In the genomic region with DNA sequence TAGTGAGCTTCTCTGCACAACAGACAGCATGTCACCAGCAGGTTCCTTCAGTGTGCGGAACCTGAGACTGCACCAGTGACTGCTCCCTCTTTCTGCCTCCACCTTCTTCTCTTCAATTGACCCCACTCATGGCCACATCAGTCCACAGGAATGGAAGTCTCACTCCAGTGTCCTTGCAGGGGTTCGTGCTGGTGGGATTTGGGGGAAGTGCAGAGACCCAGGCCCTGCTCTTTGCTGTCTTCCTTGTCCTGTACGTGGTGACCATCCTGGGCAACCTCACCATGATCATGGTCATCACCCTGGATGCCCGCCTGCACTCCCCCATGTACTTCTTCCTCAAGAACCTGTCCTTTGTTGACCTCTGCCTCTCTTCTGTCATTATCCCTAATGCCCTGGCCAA, we compare ENCODE assay signal across 27 mouse cellular contexts. TPM values are rescaled to one million over a fixed set of nuclear protein-coding genes. Genes with fewer than 3 reads are reported as not detected.
DNase-seq lines count a peak whose midpoint lies in the region; ATAC-seq and TF ChIP-seq lines count a peak whose summit lies in the region.
"Had no signal": no experiment of that assay in that cellular context is flagged by ENCODE, and none has a peak within 500 bp of the region (broad histone marks: within the 10 kb centered on the region; RNA-seq: fewer than 3 reads in every experiment).

No protein-coding gene starts in this region.

- H3K4me1 ChIP-seq in heart, embryonic 10.5 days = no peaks in the 10 kb centered on the region
- no peaks in the 10 kb centered on the region for H3K4me1 ChIP-seq in intestine, embryonic 14.5 days (replicated peaks; ENCODE audit: control insufficient read depth, insufficient read depth, low read length)
- no peaks in the 10 kb centered on the region for H3K4me1 ChIP-seq in intestine, postnatal 0 days (replicated peaks; ENCODE audit: control insufficient read depth, insufficient read depth, low read length)
- no peaks in the 10 kb centered on the region for H3K4me1 ChIP-seq in limb, embryonic 10.5 days

- no peak overlapping the region for H3K27ac ChIP-seq in heart, embryonic 10.5 days
- no peak overlapping the region for H3K27ac ChIP-seq in intestine, embryonic 14.5 days (ENCODE audit: low read depth)
- no peak overlapping the region for H3K27ac ChIP-seq in intestine, postnatal 0 days (ENCODE audit: low read depth, low read length)
- no peak overlapping the region for H3K27ac ChIP-seq in limb, embryonic 10.5 days

- H3K4me3 ChIP-seq in heart, embryonic 10.5 days = no peak overlapping the region
- no peak overlapping the region for H3K4me3 ChIP-seq in intestine, embryonic 14.5 days (ENCODE audit: low read depth, low read length)
- no peak overlapping the region for H3K4me3 ChIP-seq in intestine, postnatal 0 days (ENCODE audit: low read depth, low read length)
- H3K4me3 ChIP-seq in limb, embryonic 10.5 days = no peak overlapping the region

- no peaks in the 10 kb centered on the region for H3K36me3 ChIP-seq in heart, embryonic 10.5 days
- H3K36me3 ChIP-seq in intestine, embryonic 14.5 days (ENCODE audit: control insufficient read depth, insufficient read depth, low read length) = no peaks in the 10 kb centered on the region
- H3K36me3 ChIP-seq in intestine, postnatal 0 days (ENCODE audit: control insufficient read depth, insufficient read depth) = no peaks in the 10 kb centered on the region
- no peaks in the 10 kb centered on the region for H3K36me3 ChIP-seq in limb, embryonic 10.5 days
- H3K36me3 ChIP-seq: G1E had no signal

- TF ChIP-seq CTCF in intestine, postnatal 0 days (IDR thresholded peaks at IDR 0.05; ENCODE audit: low read depth) = no peak

- no peak for ATAC-seq in intestine, embryonic 14.5 days (replicated peaks; ENCODE audit: low FRiP score, low TSS enrichment, low read depth)
- ATAC-seq in intestine, postnatal 0 days = no peak
- ATAC-seq: activated CD4-positive, CD25-positive, alpha-beta regulatory T cell, adult 4 months; CD4-positive, CD25-positive, alpha-beta regulatory T cell, adult 4 months; Patski had no signal

- H3K9me3 ChIP-seq in heart, embryonic 10.5 days = no peaks in the 10 kb centered on the region
- H3K9me3 ChIP-seq in intestine, embryonic 14.5 days (ENCODE audit: control insufficient read depth, low read length) = no peaks in the 10 kb centered on the region
- H3K9me3 ChIP-seq in intestine, postnatal 0 days (ENCODE audit: control insufficient read depth) = no peaks in the 10 kb centered on the region
- H3K9me3 ChIP-seq in limb, embryonic 10.5 days (replicated peaks) = no peaks in the 10 kb centered on the region
- H3K9me3 ChIP-seq: G1E had no signal

- WGBS in heart, embryonic 10.5 days = 68% methylated on average over 4 of the region's 4 CpGs
- 79% methylated on average over 4 of the region's 4 CpGs for WGBS in intestine, embryonic 14.5 days
- 78% methylated on average over 4 of the region's 4 CpGs for WGBS in intestine, postnatal 0 days
- 84% methylated on average over 4 of the region's 4 CpGs for WGBS in limb, embryonic 10.5 days

- peak; percentile 70 for DNase-seq in heart, embryonic 10.5 days (ENCODE audit: low spot score)
- DNase-seq in heart, postnatal 25 days (ENCODE audit: low spot score) = no peak
- DNase-seq in intestine, embryonic 14.5 days (ENCODE audit: low spot score) = peak; percentile 18
- peak; percentile 13 for DNase-seq in limb, embryonic 10.5 days (ENCODE audit: low spot score)
- DNase-seq in right cerebral cortex, postnatal 25 days = no peak
- DNase-seq: adrenal gland, adult 2 months; adrenal gland, adult 8-10 months; adrenal gland, postnatal 10 days; adrenal gland, postnatal 14 days; adrenal gland, postnatal 25 days; adrenal gland, postnatal 36 days; B cell, adult 2 months; cerebellum, adult 11 months; cerebellum, adult 11-12 months; cerebellum, adult 18-20 months had no signal

- H3K9ac ChIP-seq in intestine, embryonic 14.5 days (ENCODE audit: low read length) = no peak overlapping the region
- H3K9ac ChIP-seq in intestine, postnatal 0 days (ENCODE audit: low read depth, low read length) = no peak overlapping the region

- intact Hi-C loops in heart, postnatal 25 days (cut with DNase I) = no loop called here

- no peak overlapping the region for H3K4me2 ChIP-seq in intestine, embryonic 14.5 days (ENCODE audit: low read length)
- no peak overlapping the region for H3K4me2 ChIP-seq in intestine, postnatal 0 days (replicated peaks; ENCODE audit: low read depth)

- H3K27me3 ChIP-seq in heart, embryonic 10.5 days (ENCODE audit: insufficient read depth, poor library complexity, severe bottlenecking) = peaks cover 7% of the 10 kb centered on the region; the same call in 1 of the 2 replicates
- no peaks in the 10 kb centered on the region for H3K27me3 ChIP-seq in intestine, embryonic 14.5 days (replicated peaks; ENCODE audit: control insufficient read depth, insufficient read depth, low read length)
- H3K27me3 ChIP-seq in intestine, postnatal 0 days (replicated peaks; ENCODE audit: control insufficient read depth, insufficient read depth, low read length) = no peaks in the 10 kb centered on the region
- peaks cover 7% of the 10 kb centered on the region; the same call in 1 of the 2 replicates for H3K27me3 ChIP-seq in limb, embryonic 10.5 days (ENCODE audit: low read depth, poor library complexity, severe bottlenecking)

RNA-seq across cellular contexts. Expression of a gene that starts 2.1 kb away (rescaled TPM):
- polyA plus RNA-seq in heart, embryonic 10.5 days (2016; fragmentation: Nextera tagmentation; extraction: Ambion mirVana) = not detected in 2 replicates
- total RNA-seq in heart, postnatal 25 days (2021) = not detected
- polyA plus RNA-seq in intestine, embryonic 14.5 days (2014; fragmentation: Nextera tagmentation; extraction: Ambion mirVana) = not detected in 2 replicates
- polyA plus RNA-seq in intestine, postnatal 0 days (2015; fragmentation: Nextera tagmentation; extraction: Ambion mirVana) = not detected in 2 replicates
- not detected in 2 replicates for polyA plus RNA-seq in limb, embryonic 10.5 days (2016; fragmentation: Nextera tagmentation; extraction: Ambion mirVana)
- total RNA-seq: adrenal gland, adult 18-20 months; adrenal gland, adult 2 months; adrenal gland, adult 8-10 months; adrenal gland, postnatal 10 days; adrenal gland, postnatal 14 days; adrenal gland, postnatal 25 days; adrenal gland, postnatal 36 days; adrenal gland, postnatal 4 days; MEL had no signal
- polyA plus RNA-seq: activated CD4-positive, CD25-positive, alpha-beta regulatory T cell, adult 4 months; adrenal gland, adult 2 months; brain, embryonic 14.5 days; C2C12; CD4-positive, CD25-positive, alpha-beta regulatory T cell, adult 4 months; G1E; Patski had no signal

RNA-seq across cellular contexts. Expression of a gene that starts 9.9 kb away (rescaled TPM):
- not detected in 2 replicates for polyA plus RNA-seq in heart, embryonic 10.5 days (2016; fragmentation: Nextera tagmentation; extraction: Ambion mirVana)
- not detected for total RNA-seq in heart, postnatal 25 days (2021)
- not detected in 2 replicates for polyA plus RNA-seq in intestine, embryonic 14.5 days (2014; fragmentation: Nextera tagmentation; extraction: Ambion mirVana)
- not detected in 2 replicates for polyA plus RNA-seq in intestine, postnatal 0 days (2015; fragmentation: Nextera tagmentation; extraction: Ambion mirVana)
- not detected in 2 replicates for polyA plus RNA-seq in limb, embryonic 10.5 days (2016; fragmentation: Nextera tagmentation; extraction: Ambion mirVana)
- total RNA-seq: adrenal gland, adult 18-20 months; adrenal gland, adult 2 months; adrenal gland, adult 8-10 months; adrenal gland, postnatal 10 days; adrenal gland, postnatal 14 days; adrenal gland, postnatal 25 days; adrenal gland, postnatal 36 days; adrenal gland, postnatal 4 days; MEL had no signal
- polyA plus RNA-seq: activated CD4-positive, CD25-positive, alpha-beta regulatory T cell, adult 4 months; adrenal gland, adult 2 months; brain, embryonic 14.5 days; C2C12; CD4-positive, CD25-positive, alpha-beta regulatory T cell, adult 4 months; G1E; Patski had no signal

RNA-seq across cellular contexts. Expression of a gene that starts 13.5 kb away (rescaled TPM):
- not detected in 2 replicates for polyA plus RNA-seq in heart, embryonic 10.5 days (2016; fragmentation: Nextera tagmentation; extraction: Ambion mirVana)
- total RNA-seq in heart, postnatal 25 days (2021) = not detected
- not detected in 2 replicates for polyA plus RNA-seq in intestine, embryonic 14.5 days (2014; fragmentation: Nextera tagmentation; extraction: Ambion mirVana)
- not detected in 2 replicates for polyA plus RNA-seq in intestine, postnatal 0 days (2015; fragmentation: Nextera tagmentation; extraction: Ambion mirVana)
- not detected in 2 replicates for polyA plus RNA-seq in limb, embryonic 10.5 days (2016; fragmentation: Nextera tagmentation; extraction: Ambion mirVana)
- total RNA-seq: adrenal gland, adult 18-20 months; adrenal gland, adult 2 months; adrenal gland, adult 8-10 months; adrenal gland, postnatal 10 days; adrenal gland, postnatal 14 days; adrenal gland, postnatal 25 days; adrenal gland, postnatal 36 days; adrenal gland, postnatal 4 days; CH12.LX; ES-E14; G1E; MEL had no signal
- polyA plus RNA-seq: activated CD4-positive, CD25-positive, alpha-beta regulatory T cell, adult 4 months; adrenal gland, adult 2 months; brain, embryonic 14.5 days; C2C12; CD4-positive, CD25-positive, alpha-beta regulatory T cell, adult 4 months; G1E; Patski had no signal

RNA-seq across cellular contexts. Expression of a gene that starts 22.1 kb away (rescaled TPM):
- not detected in 2 replicates for polyA plus RNA-seq in heart, embryonic 10.5 days (2016; fragmentation: Nextera tagmentation; extraction: Ambion mirVana)
- not detected for total RNA-seq in heart, postnatal 25 days (2021)
- polyA plus RNA-seq in intestine, embryonic 14.5 days (2014; fragmentation: Nextera tagmentation; extraction: Ambion mirVana) = not detected in 2 replicates
- polyA plus RNA-seq in intestine, postnatal 0 days (2015; fragmentation: Nextera tagmentation; extraction: Ambion mirVana) = not detected in 2 replicates
- polyA plus RNA-seq in limb, embryonic 10.5 days (2016; fragmentation: Nextera tagmentation; extraction: Ambion mirVana) = not detected in 2 replicates
- total RNA-seq: adrenal gland, adult 18-20 months; adrenal gland, adult 2 months; adrenal gland, adult 8-10 months; adrenal gland, postnatal 10 days; adrenal gland, postnatal 14 days; adrenal gland, postnatal 25 days; adrenal gland, postnatal 36 days; adrenal gland, postnatal 4 days; CH12.LX; ES-E14; MEL had no signal
- polyA plus RNA-seq: activated CD4-positive, CD25-positive, alpha-beta regulatory T cell, adult 4 months; adrenal gland, adult 2 months; brain, embryonic 14.5 days; C2C12; CD4-positive, CD25-positive, alpha-beta regulatory T cell, adult 4 months; G1E; Patski had no signal

RNA-seq across cellular contexts. Expression of a gene that starts 34.1 kb away (rescaled TPM):
- polyA plus RNA-seq in heart, embryonic 10.5 days (2016; fragmentation: Nextera tagmentation; extraction: Ambion mirVana) = 310 and 346 TPM in 2 replicates
- 100 to 1,000 TPM; 218 to 222 TPM for total RNA-seq in heart, postnatal 25 days (2021)
- polyA plus RNA-seq in intestine, embryonic 14.5 days (2014; fragmentation: Nextera tagmentation; extraction: Ambion mirVana) = 424 and 467 TPM in 2 replicates
- 415 and 419 TPM in 2 replicates for polyA plus RNA-seq in intestine, postnatal 0 days (2015; fragmentation: Nextera tagmentation; extraction: Ambion mirVana)
- 327 and 345 TPM in 2 replicates for polyA plus RNA-seq in limb, embryonic 10.5 days (2016; fragmentation: Nextera tagmentation; extraction: Ambion mirVana)

Comparison
In these comparisons a context has a peak if more than half of its experiments do, and no peak if none do; other contexts are left out.
1. DNase-seq: peak in heart, embryonic 10.5 days (single experiment), intestine, embryonic 14.5 days (single experiment) and limb, embryonic 10.5 days (single experiment); none in heart, postnatal 25 days (single experiment) and right cerebral cortex, postnatal 25 days (single experiment).